Mouse (Mus musculus) urinary bladder, postnatal 4 days (tissue): ENCODE measurements around the gene Plcb4.

Experiments used
- DNase-seq, 2 experiments: peaks; one replicate each; pipeline ENCODE4 v3.0.0; 2021 to 2022; ENCODE audit warnings: low spot score in 2 of 2

Plcb4 gene

DNA sequence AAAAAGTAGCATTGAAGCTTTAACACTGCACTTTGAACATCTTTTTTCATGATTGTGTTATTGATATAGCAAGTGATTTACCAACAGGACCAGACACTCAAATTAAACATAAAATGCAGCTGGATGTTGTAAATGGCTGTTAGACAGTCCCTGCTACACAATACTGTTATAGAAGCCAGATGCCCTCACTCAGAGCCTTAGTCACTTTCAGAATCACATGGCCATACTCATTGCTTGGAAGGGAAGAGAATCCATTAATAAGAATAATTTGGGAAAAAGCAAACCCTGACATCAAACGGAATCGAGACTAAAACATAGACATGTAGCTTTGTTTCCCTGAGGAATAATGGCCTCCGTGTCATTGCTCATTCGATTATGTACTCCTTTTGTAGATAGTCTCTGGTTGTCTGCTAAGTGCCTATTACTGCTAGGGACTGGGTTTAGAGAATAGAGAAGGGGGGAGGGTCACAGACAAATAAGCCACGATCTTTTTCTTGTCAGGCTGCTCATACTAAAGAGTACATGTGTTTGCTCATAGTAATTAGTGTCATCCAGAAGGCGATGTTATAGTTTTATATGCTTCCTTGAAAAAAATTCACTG lies 197.2 kb downstream of the Plcb4 start:
- DNase-seq: no peak

DNA sequence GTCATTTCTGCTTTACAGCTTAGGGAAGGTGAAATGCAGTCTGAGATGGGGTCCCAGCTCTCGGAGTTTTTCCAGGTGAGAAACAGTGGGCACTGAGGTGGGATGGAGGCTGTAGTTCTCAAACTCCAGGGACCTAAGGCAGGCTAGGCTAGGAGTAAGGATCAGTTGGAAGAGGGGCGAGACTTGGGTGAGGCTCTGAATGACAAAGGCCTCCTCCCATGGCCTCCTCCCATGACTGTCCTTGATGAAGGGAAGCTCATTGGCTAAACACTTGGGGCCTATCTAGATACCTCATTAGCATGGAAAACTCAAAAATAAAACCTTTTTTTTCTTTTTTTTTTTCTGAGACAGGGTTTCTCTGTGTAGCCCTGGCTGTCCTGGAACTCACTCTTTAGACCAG lies 198.0 kb downstream of the Plcb4 start:
- DNase-seq: no peak

GRCm38 (mm10) chr2:135861531-135862488 lies 203.0 kb downstream of the Plcb4 start:
- DNase-seq: no peak

DNA sequence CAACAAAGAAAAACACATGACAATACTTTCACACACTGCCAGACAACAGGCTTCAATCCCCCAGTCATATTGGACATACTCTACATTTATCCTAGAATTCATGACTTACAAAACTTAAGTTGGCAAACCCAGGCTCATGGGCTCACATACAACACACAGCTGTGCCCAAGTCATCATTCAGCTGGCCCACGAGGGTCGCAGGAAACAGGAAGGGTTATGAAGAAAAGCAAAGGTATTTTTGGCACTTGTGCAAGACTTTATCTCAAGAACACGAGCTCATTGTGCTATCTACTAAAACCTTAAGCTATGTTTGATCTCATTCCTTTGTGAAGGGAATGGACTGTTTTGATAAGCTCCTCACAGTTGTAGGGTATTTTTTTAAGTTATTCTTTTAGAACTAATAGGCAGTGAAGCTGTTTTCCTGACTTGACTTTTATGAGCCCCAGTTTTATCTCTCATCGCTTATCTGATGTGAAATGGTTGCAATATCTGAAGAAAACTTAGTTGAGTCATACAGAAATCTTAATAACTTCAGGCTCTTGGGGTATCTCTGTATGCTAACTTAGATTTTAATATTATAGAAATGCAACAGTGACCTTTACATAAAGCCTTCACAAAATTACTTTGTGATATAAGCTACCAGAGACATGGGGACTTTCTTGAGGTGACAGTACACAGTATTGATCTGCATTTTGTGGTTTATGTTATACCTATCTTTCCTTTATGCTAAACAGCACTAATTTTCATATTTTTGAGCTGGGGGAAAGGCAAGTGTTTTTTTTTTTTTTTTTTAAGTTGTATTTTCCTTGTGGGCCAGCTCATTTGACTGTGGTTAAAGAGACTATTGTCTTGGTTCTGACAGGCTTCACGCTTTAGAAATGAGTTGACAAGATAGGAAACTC lies 203.9 kb downstream of the Plcb4 start:
- DNase-seq: no peak

GRCm38 (mm10) chr2:135863391-135864076 lies 204.7 kb downstream of the Plcb4 start:
- no peak for DNase-seq

DNA sequence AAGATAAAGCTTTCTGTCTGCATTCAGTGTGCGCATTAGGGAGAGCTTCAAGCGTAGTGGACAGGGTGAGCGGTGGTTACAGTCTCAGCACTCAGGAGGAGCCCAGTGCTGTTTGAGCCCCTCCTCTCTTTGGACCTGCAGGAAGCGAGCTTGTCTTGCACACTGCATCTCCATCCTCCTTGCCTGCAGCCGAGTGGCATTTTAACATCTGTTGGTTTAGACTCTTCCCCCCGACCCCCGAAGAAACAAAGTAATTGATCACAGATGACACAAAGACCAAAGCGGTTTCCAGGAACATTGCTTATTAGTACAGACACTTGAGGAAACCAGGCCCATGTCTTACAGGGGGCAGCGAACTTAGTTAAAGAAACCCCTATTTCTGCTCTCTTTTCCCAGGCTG lies 207.6 kb downstream of the Plcb4 start:
- no peak for DNase-seq

- no peak for DNase-seq
Measured at GRCm38 (mm10) chr2:135866838-135867237, 208.0 kb downstream of the Plcb4 start.

GRCm38 (mm10) chr2:135869637-135870036 lies 210.8 kb downstream of the Plcb4 start:
- no peak for DNase-seq

DNA sequence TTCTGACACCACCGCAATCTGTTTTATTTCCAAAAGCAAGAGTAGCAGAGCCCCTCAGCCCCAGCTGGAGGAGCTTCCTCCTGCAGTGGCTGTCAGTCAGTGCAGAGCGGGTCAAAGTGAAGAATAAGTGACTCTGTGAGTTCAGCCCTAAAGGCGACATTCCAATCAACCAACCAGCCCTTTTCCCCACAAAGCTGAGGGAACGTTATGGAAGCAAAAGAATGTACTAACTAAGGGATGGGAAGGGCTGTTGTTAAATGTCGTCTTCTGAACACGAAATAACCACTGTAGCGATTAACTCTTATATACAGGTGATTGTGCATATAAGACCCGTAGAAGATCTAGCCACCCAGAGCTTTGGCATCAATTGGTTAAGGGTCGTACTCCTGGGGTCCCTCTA lies 214.3 kb downstream of the Plcb4 start:
- no peak for DNase-seq

GRCm38 (mm10) chr2:135873761-135874160 lies 214.9 kb downstream of the Plcb4 start:
- no peak for DNase-seq

GRCm38 (mm10) chr2:135875549-135875948 lies 216.7 kb downstream of the Plcb4 start:
- DNase-seq: no peak

GRCm38 (mm10) chr2:135879356-135879755 lies 220.5 kb downstream of the Plcb4 start:
- no peak for DNase-seq

DNA sequence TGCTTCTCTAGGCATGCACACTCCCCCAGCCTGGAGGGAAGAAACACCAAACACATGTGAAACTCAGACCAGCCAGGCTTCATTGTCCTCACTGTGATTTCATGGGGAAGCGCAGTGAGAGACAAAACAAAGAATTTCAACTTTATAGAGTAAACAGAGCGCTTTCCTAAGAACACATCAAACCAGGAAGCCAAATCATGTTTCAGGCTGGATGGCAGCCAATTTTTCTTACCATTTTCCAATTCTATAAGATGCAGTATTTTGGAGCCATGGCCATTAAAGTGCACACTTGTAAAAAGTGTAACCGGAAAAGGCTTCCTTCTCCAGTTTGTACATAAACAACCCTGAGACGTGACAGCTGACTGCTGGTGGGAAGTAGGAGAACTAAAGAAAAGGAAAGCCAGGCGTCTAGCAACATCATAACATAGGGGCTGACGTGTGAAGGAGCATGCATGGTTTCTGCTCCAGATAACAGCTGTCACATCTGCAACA lies 221.5 kb downstream of the Plcb4 start:
- no peak for DNase-seq

DNA sequence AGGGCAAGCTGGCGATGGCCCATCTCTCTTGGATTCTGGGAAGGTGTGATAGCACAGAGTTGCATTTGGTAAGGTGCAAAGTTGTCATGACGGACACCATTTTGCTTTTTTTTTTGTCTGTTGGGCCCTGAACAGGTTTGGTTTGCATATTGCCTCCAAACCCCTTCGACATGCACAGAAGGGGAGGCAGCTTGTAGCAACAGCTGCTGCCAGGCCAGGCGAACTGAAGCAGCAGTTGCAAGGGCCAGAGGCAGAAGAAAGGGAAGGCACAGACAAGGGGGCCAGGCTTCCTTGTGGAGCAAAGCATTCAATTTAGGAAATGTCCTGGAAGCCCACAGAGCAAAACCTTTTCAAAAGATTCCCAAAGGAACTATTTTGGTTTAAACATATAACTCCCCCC lies 224.5 kb downstream of the Plcb4 start:
- no peak for DNase-seq

- no peak for DNase-seq
Measured at GRCm38 (mm10) chr2:135884534-135885180, 225.8 kb downstream of the Plcb4 start.

DNA sequence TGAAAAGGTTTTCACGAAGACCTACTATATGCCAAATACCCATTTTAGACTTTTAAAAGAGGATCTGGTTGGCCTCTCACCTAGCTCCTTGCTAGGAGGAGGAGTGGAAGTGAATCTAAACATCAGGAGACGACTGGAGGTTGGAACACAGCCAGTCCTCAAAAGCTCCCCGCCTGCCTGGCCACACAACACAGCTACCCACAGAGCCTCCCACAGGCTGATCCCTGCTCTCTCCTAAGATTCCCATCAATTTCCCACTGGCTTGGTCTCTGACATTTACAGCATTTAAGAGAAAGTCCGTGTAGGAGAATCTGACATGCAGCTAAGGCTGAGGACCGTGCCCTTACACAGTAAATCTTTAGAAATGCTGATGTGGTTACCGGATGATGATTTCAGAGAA lies 226.8 kb downstream of the Plcb4 start:
- no peak for DNase-seq

- DNase-seq: no peak
Measured at GRCm38 (mm10) chr2:135886081-135886679, 227.4 kb downstream of the Plcb4 start.

GRCm38 (mm10) chr2:135887805-135888204 lies 229.0 kb downstream of the Plcb4 start:
- no peak for DNase-seq

GRCm38 (mm10) chr2:135888206-135888605 lies 229.4 kb downstream of the Plcb4 start:
- no peak for DNase-seq

DNA sequence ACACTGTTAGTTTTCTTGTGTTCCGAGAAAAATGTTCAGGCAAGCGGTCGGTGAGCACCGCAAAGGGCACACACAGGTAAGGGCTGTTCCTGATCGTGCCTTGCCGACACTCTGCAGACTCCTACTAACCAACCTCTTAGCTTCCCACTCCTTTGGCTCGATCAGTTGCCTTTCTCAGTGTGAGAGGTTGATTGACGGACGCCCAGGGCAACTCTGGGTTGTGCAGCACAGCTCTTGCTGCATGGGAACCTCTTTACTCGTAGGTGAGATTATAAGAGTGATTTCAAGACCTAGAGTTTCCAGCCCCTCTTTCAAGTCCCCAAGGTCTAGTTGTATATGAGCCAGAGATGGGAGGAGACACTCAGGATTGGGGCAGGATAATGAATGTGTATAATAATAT lies 230.0 kb downstream of the Plcb4 start:
- DNase-seq: no peak
